Mouse (Mus musculus): ENCODE measurements at regions not wholly inside any gene's neighbourhood (a gene's known extent, or its start where the extent isn't known, plus 50 kb on each side); places are given as distances from the start of the nearest gene placed in this dataset.

DNA sequence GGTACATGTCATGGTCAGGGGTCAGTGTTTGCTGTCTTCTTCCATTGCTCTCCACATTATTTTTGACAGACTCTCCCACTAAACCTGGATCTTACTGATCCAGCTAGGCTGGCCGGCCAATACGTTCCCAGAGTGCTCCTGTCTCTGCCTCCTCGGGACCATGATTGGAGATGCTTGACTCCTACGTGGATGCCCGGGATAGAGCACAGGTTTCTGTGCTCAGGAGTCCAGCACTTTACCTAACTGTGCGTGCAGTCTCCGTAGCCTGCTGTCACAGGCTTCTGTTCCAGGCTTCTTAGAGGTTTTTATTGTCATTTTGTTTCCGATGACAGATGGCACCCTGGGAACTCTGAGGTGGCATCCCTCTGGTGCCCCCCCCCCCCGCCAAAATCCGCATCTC, 232.4 kb downstream of the Maf start:
- DNase-seq, result no peak

DNA sequence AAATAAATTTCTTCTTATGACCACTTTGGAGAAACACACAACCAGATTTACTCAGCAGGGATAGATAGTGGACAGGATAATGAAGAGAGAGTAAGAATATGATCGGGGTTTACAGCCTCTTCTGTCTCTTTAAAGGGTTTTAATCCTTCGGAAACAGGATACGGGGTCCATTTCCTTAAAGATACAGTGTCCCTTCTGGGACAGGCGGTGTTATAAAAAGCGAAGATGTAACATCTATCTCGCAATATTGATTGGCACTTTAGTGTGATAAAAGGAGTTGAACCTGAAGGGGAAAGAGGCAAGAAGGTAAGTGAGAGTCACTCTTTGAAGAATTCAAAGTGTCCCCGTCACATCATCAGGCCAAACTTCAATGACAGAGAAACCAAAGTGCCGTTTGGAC, 233.6 kb downstream of the Maf start:
- no peak for DNase-seq

DNA sequence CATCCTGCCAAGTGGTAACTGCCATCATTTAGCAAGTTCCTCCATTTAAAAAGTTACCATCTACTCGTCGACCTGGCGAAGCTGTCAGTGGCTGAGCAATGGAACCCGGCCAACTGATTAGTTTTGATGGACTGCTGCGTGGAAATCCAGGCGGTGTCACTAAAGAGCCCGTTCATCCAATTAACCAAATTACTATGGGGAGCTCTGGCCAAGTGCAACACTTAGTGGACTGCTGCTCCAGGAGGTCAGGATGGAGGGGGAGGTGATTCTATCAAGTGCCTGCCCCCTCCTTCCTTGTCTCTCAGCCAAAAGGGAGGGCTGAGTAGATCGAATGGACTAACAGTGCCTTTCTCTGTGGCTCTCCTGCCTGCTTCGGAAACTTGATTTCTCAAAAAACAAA, 241.0 kb downstream of the Maf start:
- peak; percentile 39 for DNase-seq

DNA sequence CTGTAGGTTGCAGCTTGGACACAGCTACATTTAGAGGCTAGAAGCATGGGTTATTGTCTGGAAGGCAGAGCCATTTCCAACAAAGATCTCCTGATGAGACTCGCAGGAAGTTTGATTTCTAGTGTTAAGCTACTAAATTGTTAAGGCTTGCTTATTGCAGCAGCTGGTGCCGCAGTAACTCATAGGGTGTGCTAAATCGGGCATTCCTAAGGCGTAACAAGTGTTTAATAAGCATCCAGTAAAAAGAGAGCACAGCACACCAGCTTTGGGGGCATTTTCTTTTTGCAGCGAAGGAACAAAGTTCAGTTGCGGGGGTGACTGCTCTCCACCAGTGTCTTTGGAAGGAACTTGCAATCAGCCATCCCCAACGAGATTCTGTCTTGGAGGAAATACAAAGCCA, 241.5 kb downstream of the Maf start:
- no peak for DNase-seq

DNA sequence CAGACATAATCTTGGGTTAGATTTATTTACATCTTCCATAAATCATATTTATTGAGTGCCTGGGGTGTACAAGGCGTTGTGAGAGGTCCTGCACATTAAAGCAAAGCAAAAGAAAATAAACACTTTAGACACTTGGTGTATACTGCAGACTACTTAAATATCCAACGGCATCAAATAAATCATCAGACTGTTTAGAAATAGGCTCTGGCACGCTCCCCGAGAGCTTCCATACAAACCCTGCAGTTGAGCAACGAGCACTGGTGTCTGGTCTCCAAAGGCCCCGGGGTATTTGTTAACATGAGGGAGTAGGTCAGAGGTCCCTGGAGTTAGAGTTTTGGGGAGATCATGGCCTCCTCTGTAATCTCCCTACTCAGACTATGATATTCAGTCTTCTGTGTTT, 244.9 kb downstream of the Maf start:
- peak; percentile 14 for DNase-seq

GRCm38 (mm10) chr8:115458119-115458518, 249.5 kb downstream of the Maf start:
- no peak for DNase-seq

- no peak for DNase-seq
Measured at GRCm38 (mm10) chr8:115450789-115451188, 256.8 kb downstream of the Maf start.

DNA sequence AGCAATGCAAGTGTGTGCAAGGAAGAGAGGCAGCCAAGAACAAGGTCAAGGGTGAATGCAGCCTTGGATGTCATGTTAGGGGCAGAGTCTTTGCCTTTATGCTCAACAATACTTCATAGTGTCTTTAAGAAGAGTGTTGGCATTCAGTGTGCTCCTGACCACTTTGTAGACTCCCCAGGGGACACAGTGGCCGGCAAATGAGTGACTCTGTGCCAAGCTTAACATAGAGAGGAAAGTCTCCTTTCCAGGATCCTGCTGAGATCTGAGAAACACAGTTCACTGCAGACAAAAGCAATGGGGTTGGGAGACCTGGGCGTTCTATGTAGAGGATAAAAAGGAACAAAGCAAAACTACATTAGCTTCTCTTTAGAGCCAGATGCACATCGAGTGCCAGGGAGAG, 259.2 kb downstream of the Maf start:
- no peak for DNase-seq

GRCm38 (mm10) chr8:115444519-115444918, 263.1 kb downstream of the Maf start:
- DNase-seq, result no peak

DNA sequence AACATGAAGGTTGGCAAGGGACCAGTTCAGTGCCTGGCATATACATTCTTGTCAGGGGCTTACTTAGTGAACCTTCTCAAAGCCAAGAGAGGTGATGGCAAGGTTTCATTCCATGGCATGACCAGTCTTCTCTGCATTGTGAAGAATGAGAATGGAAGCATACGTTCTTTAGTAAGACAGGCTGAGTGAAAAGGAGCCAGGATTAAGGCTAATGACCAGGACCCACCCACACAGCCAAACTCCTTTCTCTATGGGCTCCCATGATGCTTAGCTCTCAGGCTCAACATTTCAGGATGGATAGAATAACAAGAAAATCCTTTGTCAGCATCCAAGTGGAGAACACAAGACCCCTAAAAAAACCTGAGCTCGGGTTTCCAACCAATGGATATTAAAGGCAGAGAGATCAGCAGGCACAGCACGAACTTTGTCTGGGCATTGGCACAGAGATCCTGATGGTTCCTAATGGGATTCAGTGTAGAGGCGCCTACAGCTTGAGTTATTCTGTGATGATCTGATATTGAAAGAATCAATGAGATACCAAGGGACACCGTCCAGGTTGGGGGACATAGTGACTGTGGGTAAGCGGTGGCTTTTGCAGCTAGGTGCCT, 265.5 kb downstream of the Maf start:
- no peak for DNase-seq

GRCm38 (mm10) chr8:115441323-115441722, 266.3 kb downstream of the Maf start:
- no peak for DNase-seq

DNA sequence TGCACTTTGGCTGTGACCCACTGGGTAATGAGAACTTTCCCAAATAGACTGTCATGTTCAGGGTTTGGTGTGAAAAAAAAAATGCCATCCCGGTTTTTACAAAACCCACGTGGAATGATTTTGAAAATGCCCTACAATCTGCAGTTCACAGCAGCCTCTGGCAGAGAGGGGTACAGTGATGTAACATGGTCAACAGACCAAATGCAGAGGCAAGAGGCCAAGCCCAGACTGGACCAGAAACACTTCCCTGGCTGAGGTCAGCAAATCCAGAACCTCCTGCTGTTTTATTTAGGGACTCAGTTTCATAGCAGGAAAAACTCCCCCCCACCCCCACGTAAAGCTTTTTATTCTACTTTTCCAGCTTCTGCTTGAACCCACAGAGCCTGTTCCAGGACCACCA, 267.4 kb downstream of the Maf start:
- peak; percentile 25 for DNase-seq

DNA sequence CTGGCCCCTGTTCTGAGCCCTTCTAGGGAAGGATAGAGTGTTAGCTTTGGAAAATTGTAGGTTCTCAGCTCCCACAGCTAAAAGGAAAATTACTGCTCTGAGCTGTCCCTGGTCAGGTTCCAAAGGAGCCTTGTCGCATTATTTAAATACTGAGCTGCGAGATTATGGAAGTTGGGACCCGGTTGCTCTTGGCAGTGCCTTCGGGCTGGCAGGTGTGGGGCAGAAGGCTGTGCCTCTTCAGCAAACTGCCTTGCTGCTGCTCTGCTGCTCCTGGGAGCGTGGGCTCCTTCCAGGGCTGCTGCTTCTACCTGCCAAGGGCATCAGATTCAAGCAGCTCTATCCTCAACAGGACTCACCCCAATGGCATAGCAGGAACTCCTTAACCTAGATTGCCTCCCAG, 268.1 kb downstream of the Maf start:
- DNase-seq, result no peak

- no peak for DNase-seq
Measured at GRCm38 (mm10) chr8:115437956-115438355, 269.6 kb downstream of the Maf start.

DNA sequence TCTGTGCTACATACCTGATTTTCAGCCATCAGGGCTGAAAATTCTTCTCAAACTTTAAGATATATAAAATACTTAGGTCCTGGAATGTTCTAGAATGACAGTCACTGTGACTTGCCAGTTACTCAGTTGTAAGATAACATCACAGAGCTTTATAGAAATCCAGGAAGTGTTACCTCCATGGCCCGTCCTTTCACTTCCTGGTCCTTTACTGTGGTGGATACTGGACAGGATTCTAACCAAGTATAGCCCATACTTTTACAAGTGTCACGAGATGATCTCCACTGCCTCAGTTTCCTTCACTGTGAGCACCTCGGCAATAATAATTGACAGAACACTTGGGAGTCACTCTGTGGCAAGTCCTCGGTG, 271.3 kb downstream of the Maf start:
- DNase-seq, result no peak

GRCm38 (mm10) chr8:115435720-115436355, 271.8 kb downstream of the Maf start:
- DNase-seq, result no peak

DNA sequence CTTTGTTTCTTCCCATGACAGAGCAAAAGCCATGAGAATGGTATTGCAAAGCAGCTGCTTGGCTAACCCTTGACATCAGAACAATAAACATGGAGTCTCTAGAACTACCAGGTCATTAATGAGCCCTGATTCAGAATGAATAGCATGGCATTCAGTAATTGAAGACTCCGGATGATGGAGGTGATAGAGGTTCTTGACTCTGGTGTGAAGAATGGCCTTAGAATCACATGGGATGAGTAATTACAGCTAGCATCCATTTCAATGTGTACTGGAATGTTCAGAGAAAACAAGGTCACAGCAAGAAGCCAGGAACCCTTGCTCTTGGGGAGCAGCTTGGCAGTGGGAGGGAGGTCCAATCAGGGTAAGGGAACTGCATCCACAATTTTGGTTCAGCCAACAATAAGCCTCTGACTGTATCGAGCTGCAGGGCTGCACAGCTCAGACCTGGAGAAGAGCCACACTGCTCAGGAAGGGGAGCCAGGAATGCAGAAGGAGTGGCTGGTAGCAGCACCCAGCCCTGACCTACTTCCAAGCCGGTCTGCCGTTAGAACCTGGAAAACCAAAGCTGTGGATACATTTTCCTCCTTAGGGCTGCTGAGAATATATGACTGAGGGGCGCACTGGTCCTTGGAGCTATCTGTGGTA, 275.1 kb downstream of the Maf start:
- DNase-seq, result no peak

- DNase-seq, result no peak
Measured at GRCm38 (mm10) chr8:115430793-115431192, 276.8 kb downstream of the Maf start.

DNA sequence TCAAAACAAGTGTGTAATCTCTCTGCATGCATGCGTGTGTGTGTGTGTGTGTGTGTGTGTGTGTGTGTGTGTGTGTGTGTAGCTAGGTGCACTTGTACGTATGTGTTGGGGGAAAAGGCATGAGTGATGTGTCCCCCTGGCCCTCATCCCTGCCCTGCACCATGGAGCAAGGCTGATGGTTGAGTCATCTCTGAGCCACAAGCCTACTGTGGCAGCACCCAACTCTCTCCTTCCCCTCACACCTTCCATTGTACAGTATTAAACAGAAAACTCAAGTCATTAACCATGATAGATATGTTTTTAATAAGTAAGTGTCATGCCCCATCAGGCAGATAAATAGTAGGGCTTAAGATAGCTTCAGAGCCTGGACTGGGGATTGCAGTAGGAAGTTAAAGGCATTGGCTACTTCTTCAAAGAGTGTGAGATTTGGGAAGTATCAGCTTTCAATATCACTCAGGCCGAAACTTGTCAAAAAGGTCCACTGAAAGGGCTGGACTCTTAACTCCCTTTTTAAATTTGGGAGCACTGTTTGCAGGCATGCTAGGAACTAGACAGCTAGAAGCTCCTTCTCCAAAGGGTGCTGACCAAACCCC, 278.2 kb downstream of the Maf start:
- DNase-seq, result no peak

- DNase-seq, result no peak
Measured at GRCm38 (mm10) chr8:115428528-115429290, 278.9 kb downstream of the Maf start.

- DNase-seq, result peak; percentile 10
Measured at GRCm38 (mm10) chr8:115428022-115428421, 279.6 kb downstream of the Maf start.

GRCm38 (mm10) chr8:115427490-115427889, 280.1 kb downstream of the Maf start:
- no peak for DNase-seq

DNA sequence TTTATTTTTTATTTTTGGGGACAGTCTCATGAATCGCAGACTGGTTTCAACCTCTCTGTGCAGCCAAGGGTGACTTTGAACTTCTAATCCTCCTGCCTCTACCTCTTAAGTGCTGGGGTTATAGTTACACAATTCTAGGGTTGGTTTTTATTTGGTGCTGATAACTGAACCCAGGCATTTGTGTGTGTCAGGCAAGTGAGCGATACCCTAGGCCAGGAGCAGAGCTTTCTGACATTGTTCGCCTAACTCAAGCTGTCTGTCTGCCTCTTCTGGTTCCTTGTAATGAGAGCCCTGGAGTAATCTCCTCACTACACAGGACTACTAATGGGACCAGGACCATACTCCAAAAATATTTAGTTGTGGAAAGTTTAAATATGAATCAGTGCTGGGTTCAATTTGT, 281.1 kb downstream of the Maf start:
- no peak for DNase-seq

GRCm38 (mm10) chr8:115425360-115425759, 282.2 kb downstream of the Maf start:
- no peak for DNase-seq
